Mouse (Mus musculus) testis, adult 2 months (tissue): ENCODE data around the gene Ace3.

Experiments
- CTCF ChIP-seq: fragments of 200-500 bp; IDR thresholded peaks from 2 replicates; pipeline ENCODE4 v1.5.1; 2012; ENCODE audit warnings: low read depth, mild to moderate bottlenecking, inconsistent platforms, low read length, moderate library complexity; ENCODE audit not compliant: control insufficient read depth, insufficient read depth, insufficient replicate concordance
- POLR2A ChIP-seq: fragments of 200-500 bp; IDR thresholded peaks from 2 replicates; pipeline ENCODE4 v1.6.1; 2012; ENCODE audit warnings: low read depth, mild to moderate bottlenecking, inconsistent platforms, low read length, moderate library complexity; ENCODE audit not compliant: control insufficient read depth

DNA sequence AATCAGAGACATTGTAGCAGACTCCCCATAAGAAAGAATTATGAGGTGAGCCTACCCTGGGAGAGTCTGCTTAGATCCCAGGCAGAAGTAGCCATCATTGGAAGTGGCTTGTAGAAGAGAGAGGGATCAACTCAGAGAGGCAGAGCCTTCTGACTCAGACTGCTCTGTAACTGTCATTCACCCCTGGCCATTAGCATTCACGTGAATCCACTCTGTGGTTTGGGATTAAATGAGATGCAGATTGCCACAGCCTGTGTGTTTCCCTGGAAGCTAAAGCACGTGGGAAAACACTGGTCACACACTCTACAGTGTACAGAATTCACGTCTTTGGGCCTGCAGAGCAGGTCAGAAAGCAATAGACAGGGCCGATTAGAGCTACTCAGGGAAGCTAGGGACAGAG is 10.0 kb upstream of the Ace3 start:
- TF ChIP-seq CTCF (no peak), POLR2A (no peak)
